Mouse (Mus musculus): ENCODE data around the gene Selenom.

- TF ChIP-seq CTCF (IDR thresholded peaks at IDR 0.05; ENCODE audit: borderline replicate concordance, insufficient read depth, low read depth, low read length) (no peak), POLR2A (IDR thresholded peaks at IDR 0.05; ENCODE audit: borderline replicate concordance, insufficient read depth, low read length) (no peak)
These were observed 15.2 kb downstream of the Selenom start for GRCm38 (mm10) chr11:3529476-3530252.
